Mouse (Mus musculus) neural tube, embryonic 11.5 days (tissue): ENCODE measurements around the gene Gucd1. TPM values are rescaled to one million over a fixed set of nuclear protein-coding genes. Genes with fewer than 3 reads are reported as not detected.
A peak's percentile ranks its signal among the peaks of the same experiment; 100 is the strongest.

Source experiments
- ATAC-seq: fragments of 200-750 bp; cut with Nextera tagmentation; 2 replicates; pipeline ENCODE4 v1.8.0; 2017; ENCODE audit warnings: moderate number of reproducible peaks, mild to moderate bottlenecking, moderate TSS enrichment, moderate library complexity; ENCODE audit not compliant: insufficient read depth, low FRiP score, low TSS enrichment
- DNase-seq: peaks from one replicate; pipeline ENCODE4 v3.0.0-alpha.2; 2015; ENCODE audit warnings: low spot score
- H3K27ac ChIP-seq: fragments of 300-500 bp; sonication (generic); 2 replicates; pipeline ENCODE4 v1.5.1; 2014; ENCODE audit warnings: low read depth, mild to moderate bottlenecking, low read length
- H3K27me3 ChIP-seq: fragments of 300-500 bp; sonication (generic); 2 replicates; pipeline ENCODE4 v1.6.1; 2014; ENCODE audit warnings: mild to moderate bottlenecking, low read length, mixed read lengths; ENCODE audit not compliant: control insufficient read depth, insufficient read depth
- H3K36me3 ChIP-seq: fragments of 300-500 bp; sonication (generic); 2 replicates; pipeline ENCODE4 v1.6.1; 2014; ENCODE audit warnings: mild to moderate bottlenecking, low read length, moderate library complexity, mixed read lengths; ENCODE audit not compliant: control insufficient read depth, insufficient read depth
- H3K4me1 ChIP-seq: fragments of 300-500 bp; sonication (generic); 2 replicates; pipeline ENCODE4 v1.6.1; 2014; ENCODE audit warnings: low read length, mixed read lengths; ENCODE audit not compliant: control insufficient read depth, insufficient read depth
- H3K4me2 ChIP-seq: fragments of 300-500 bp; sonication (generic); 2 replicates; pipeline ENCODE4 v1.6.1; 2014; ENCODE audit warnings: low read depth, mild to moderate bottlenecking, moderate library complexity
- H3K4me3 ChIP-seq: fragments of 300-500 bp; sonication (generic); 2 replicates; pipeline ENCODE4 v1.5.1; 2014; ENCODE audit warnings: low read depth, low read length
- H3K9ac ChIP-seq: fragments of 300-500 bp; sonication (generic); 2 replicates; pipeline ENCODE4 v1.6.1; 2014; ENCODE audit warnings: mild to moderate bottlenecking, low read length
- H3K9me3 ChIP-seq: fragments of 300-500 bp; sonication (generic); 2 replicates; pipeline ENCODE4 v1.6.1; 2016; ENCODE audit warnings: low read length; ENCODE audit not compliant: control insufficient read depth
- WGBS: fragments of 180-500 bp; shearing (Covaris S2); extraction: QIAGEN DNeasy Blood & Tissue Kit; methylation state at CpG from one replicate; pipeline ENCODE4 v1.1.7; 2014; 5-methylcytosine and 5-hydroxymethylcytosine counted together
- polyA plus RNA-seq: library from polyadenylated mRNA; unstranded; fragments of >200 nt; fragmentation: Nextera tagmentation; extraction: Ambion mirVana; gene quantifications from 2 replicates; pipeline ENCODE4 v1.2.1, GENCODE M21; 2014

Gene Gucd1
- polyA plus RNA-seq, 1 experiment from 2014 or later, result 33.2 TPM

- no peaks in the 10 kb centered on the region for H3K9me3 ChIP-seq
- H3K4me2 ChIP-seq, result no peak overlapping the region
- no peak for DNase-seq
- WGBS, result 73% methylated on average over 10 of the region's 10 CpGs
- no peak for ATAC-seq
- H3K4me3 ChIP-seq, result no peak overlapping the region
- H3K27ac ChIP-seq, result no peak overlapping the region
- H3K27me3 ChIP-seq, result no peaks in the 10 kb centered on the region
- no peaks in the 10 kb centered on the region for H3K4me1 ChIP-seq
- H3K9ac ChIP-seq, result no peak overlapping the region
- H3K36me3 ChIP-seq, result no peaks in the 10 kb centered on the region
Observed at GRCm38 (mm10) chr10:75324391-75324790, 193.4 kb downstream of the Gucd1 start.

GRCm38 (mm10) chr10:75323986-75324385 lies 193.8 kb downstream of the Gucd1 start:
- no peak for DNase-seq
- no peaks in the 10 kb centered on the region for H3K36me3 ChIP-seq
- WGBS, result 87% methylated on average over 8 of the region's 8 CpGs
- no peak overlapping the region for H3K4me2 ChIP-seq
- no peaks in the 10 kb centered on the region for H3K27me3 ChIP-seq
- ATAC-seq, result no peak
- H3K9me3 ChIP-seq, result no peaks in the 10 kb centered on the region
- no peak overlapping the region for H3K27ac ChIP-seq
- no peak overlapping the region for H3K9ac ChIP-seq
- H3K4me1 ChIP-seq, result no peaks in the 10 kb centered on the region
- H3K4me3 ChIP-seq, result no peak overlapping the region

GRCm38 (mm10) chr10:75322966-75323365 lies 194.8 kb downstream of the Gucd1 start:
- H3K27ac ChIP-seq, result no peak overlapping the region
- WGBS, result 59% methylated on average over 6 of the region's 6 CpGs
- no peaks in the 10 kb centered on the region for H3K4me1 ChIP-seq
- H3K9ac ChIP-seq, result no peak overlapping the region
- no peak overlapping the region for H3K4me3 ChIP-seq
- ATAC-seq (no peak), DNase-seq (no peak)
- no peaks in the 10 kb centered on the region for H3K36me3 ChIP-seq
- peaks cover 4% of the 10 kb centered on the region for H3K27me3 ChIP-seq
- H3K9me3 ChIP-seq, result no peaks in the 10 kb centered on the region
- H3K4me2 ChIP-seq, result no peak overlapping the region

GRCm38 (mm10) chr10:75320321-75320720 lies 197.5 kb downstream of the Gucd1 start:
- Histone ChIP-seq H3K4me1 (0 out of 2 replicates have a peak, but pooled peaks cover 2% of the 10 kb centered on the region), H3K36me3 (no peaks in the 10 kb centered on the region), H3K4me3 (no peak overlapping the region), H3K27me3 (peaks cover 18% of the 10 kb centered on the region), H3K9ac (no peak overlapping the region), H3K4me2 (no peak overlapping the region), H3K27ac (no peak overlapping the region), H3K9me3 (no peaks in the 10 kb centered on the region)
- 75% methylated on average over 4 of the region's 4 CpGs for WGBS
- no peak for ATAC-seq
- no peak for DNase-seq

- 0 out of 2 replicates have a peak, but pooled peaks cover 2% of the 10 kb centered on the region for H3K4me1 ChIP-seq
- 80% methylated on average over 6 of the region's 6 CpGs for WGBS
- ATAC-seq (no peak), DNase-seq (no peak)
- peaks cover 18% of the 10 kb centered on the region for H3K27me3 ChIP-seq
- H3K9me3 ChIP-seq, result no peaks in the 10 kb centered on the region
- no peak overlapping the region; the same call in 1 of the 2 replicates for H3K4me3 ChIP-seq
- H3K36me3 ChIP-seq, result no peaks in the 10 kb centered on the region
- no peak overlapping the region for H3K4me2 ChIP-seq
- no peak overlapping the region for H3K9ac ChIP-seq
- no peak overlapping the region for H3K27ac ChIP-seq
Observed at GRCm38 (mm10) chr10:75318206-75318605, 199.6 kb downstream of the Gucd1 start.

- H3K4me3 ChIP-seq, result peak overlapping the region; percentile 35
- peak; percentile 51 for ATAC-seq
- peaks cover 18% of the 10 kb centered on the region for H3K27me3 ChIP-seq
- no peak overlapping the region for H3K27ac ChIP-seq
- H3K4me1 ChIP-seq, result 0 out of 2 replicates have a peak, but pooled peaks cover 2% of the 10 kb centered on the region
- peak overlapping the region; percentile 45 for H3K4me2 ChIP-seq
- DNase-seq, result peak; percentile 81
- peak overlapping the region; percentile 53 for H3K9ac ChIP-seq
- under 1% methylated on average over 73 of the region's 81 CpGs for WGBS
- no peaks in the 10 kb centered on the region for H3K9me3 ChIP-seq
- H3K36me3 ChIP-seq, result no peaks in the 10 kb centered on the region
Observed at GRCm38 (mm10) chr10:75316908-75317761, 200.6 kb downstream of the Gucd1 start.

GRCm38 (mm10) chr10:75316872-75316907 lies 201.1 kb downstream of the Gucd1 start, which contains the start of gene Adora2a:
TSS of gene Adora2a (plus strand) at chr10:75316877.
- 0 out of 2 replicates have a peak, but pooled peaks cover 2% of the 10 kb centered on the region for H3K4me1 ChIP-seq
- WGBS, result 0% methylated on average over 4 of the region's 4 CpGs
- H3K27ac ChIP-seq, result no peak within 1 kb of the TSS
- no peak for ATAC-seq
- H3K4me3 ChIP-seq, result peak within 1 kb of the TSS; percentile 35
- no peaks in the 10 kb centered on the region for H3K36me3 ChIP-seq
- peaks cover 18% of the 10 kb centered on the region for H3K27me3 ChIP-seq
- DNase-seq, result no peak
- H3K9ac ChIP-seq, result peak within 1 kb of the TSS; percentile 53
- H3K9me3 ChIP-seq, result no peaks in the 10 kb centered on the region
- H3K4me2 ChIP-seq, result peak within 1 kb of the TSS; percentile 45

- Histone ChIP-seq H3K9ac (peak overlapping the region; percentile 53; the same call in 1 of the 2 replicates), H3K4me1 (0 out of 2 replicates have a peak, but pooled peaks cover 2% of the 10 kb centered on the region), H3K4me2 (peak overlapping the region; percentile 45), H3K9me3 (no peaks in the 10 kb centered on the region), H3K36me3 (no peaks in the 10 kb centered on the region), H3K27ac (no peak overlapping the region), H3K4me3 (peak overlapping the region; percentile 35), H3K27me3 (peaks cover 18% of the 10 kb centered on the region)
- 7% methylated on average over 9 of the region's 9 CpGs for WGBS
- ATAC-seq (peak; percentile 60), DNase-seq (no peak)
Observed at GRCm38 (mm10) chr10:75316472-75316871, 201.3 kb downstream of the Gucd1 start.

- Histone ChIP-seq H3K4me2 (no peak overlapping the region), H3K27me3 (peaks cover 18% of the 10 kb centered on the region), H3K27ac (no peak overlapping the region), H3K4me3 (no peak overlapping the region), H3K36me3 (no peaks in the 10 kb centered on the region), H3K4me1 (0 out of 2 replicates have a peak, but pooled peaks cover 2% of the 10 kb centered on the region), H3K9ac (no peak overlapping the region), H3K9me3 (no peaks in the 10 kb centered on the region)
- no peak for DNase-seq
- 78% methylated on average over 8 of the region's 8 CpGs for WGBS
- ATAC-seq, result no peak
Observed at GRCm38 (mm10) chr10:75315756-75316155, 202.0 kb downstream of the Gucd1 start.
